Mouse (Mus musculus): ENCODE measurements around the gene Tprg.

DNA sequence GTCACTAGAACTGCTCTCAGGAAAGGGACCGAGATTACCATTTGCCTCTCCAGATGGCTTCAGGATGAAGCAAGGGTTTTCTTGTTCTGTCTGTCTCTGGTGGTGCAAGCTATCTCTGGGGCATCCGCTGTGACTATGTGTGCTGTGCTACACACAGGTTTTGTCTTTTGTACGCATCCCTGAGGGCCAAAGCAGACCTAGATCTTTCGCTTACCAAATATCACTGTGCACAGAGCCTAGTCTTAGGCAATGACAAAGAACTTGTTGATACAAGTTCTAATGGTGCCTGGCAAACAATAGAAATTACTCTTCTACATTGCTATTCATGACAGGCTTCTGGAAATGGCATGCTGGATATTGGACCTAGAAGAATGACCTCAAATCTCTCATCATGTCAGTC is 16.0 kb downstream of the Tprg start:
- no peak for TF ChIP-seq CTCF (IDR thresholded peaks at IDR 0.05; ENCODE audit: low read depth)
- TF ChIP-seq EP300 (IDR thresholded peaks at IDR 0.05; ENCODE audit: low read depth) = no peak
